Comparison of ENCODE assay signal across 23 mouse cellular contexts in genomic region chr10:42606757-42607156, GRCm38 (mm10). TPM values are rescaled to one million over a fixed set of nuclear protein-coding genes. Genes with fewer than 3 reads are reported as not detected.
DNase-seq lines count a peak whose midpoint lies in the region; ATAC-seq and TF ChIP-seq lines count a peak whose summit lies in the region.
"Had no signal": no experiment of that assay in that cellular context is flagged by ENCODE, and none has a peak within 500 bp of the region (broad histone marks: within the 10 kb centered on the region; RNA-seq: fewer than 3 reads in every experiment).

No protein-coding gene starts in this region.

- no peak for TF ChIP-seq CTCF in forebrain, postnatal 0 days (IDR thresholded peaks at IDR 0.05; ENCODE audit: low read depth)

- no peak overlapping the region for H3K4me3 ChIP-seq in forebrain, postnatal 0 days (ENCODE audit: low read depth, low read length)
- H3K4me3 ChIP-seq in forebrain, embryonic 15.5 days, result no peak overlapping the region
- no peak overlapping the region for H3K4me3 ChIP-seq in kidney, embryonic 16.5 days (ENCODE audit: low read length)
- H3K4me3 ChIP-seq: embryonic facial prominence, embryonic 10.5 days; embryonic facial prominence, embryonic 12.5 days; forebrain, embryonic 13.5 days had no signal

- no peaks in the 10 kb centered on the region for H3K4me1 ChIP-seq in forebrain, postnatal 0 days (ENCODE audit: insufficient read depth)
- H3K4me1 ChIP-seq in forebrain, embryonic 15.5 days, result no peaks in the 10 kb centered on the region
- no peaks in the 10 kb centered on the region for H3K4me1 ChIP-seq in kidney, embryonic 16.5 days (ENCODE audit: insufficient read depth, low read length)
- H3K4me1 ChIP-seq: embryonic facial prominence, embryonic 10.5 days; embryonic facial prominence, embryonic 12.5 days; forebrain, embryonic 13.5 days had no signal

- H3K27me3 ChIP-seq in forebrain, postnatal 0 days (ENCODE audit: insufficient read depth, low read length), result no peaks in the 10 kb centered on the region; the same call in 1 of the 2 replicates
- H3K27me3 ChIP-seq in forebrain, embryonic 15.5 days, result no peaks in the 10 kb centered on the region
- peaks cover 40% of the 10 kb centered on the region for H3K27me3 ChIP-seq in kidney, embryonic 16.5 days (ENCODE audit: insufficient read depth, low read length)
- H3K27me3 ChIP-seq: CH12.LX; forebrain, embryonic 13.5 days had no signal

- no peak overlapping the region for H3K4me2 ChIP-seq in forebrain, postnatal 0 days (ENCODE audit: low read depth)
- H3K4me2 ChIP-seq in forebrain, embryonic 15.5 days (replicated peaks), result no peak overlapping the region
- H3K4me2 ChIP-seq in kidney, embryonic 16.5 days (replicated peaks; ENCODE audit: low read depth, low read length), result no peak overlapping the region
- H3K4me2 ChIP-seq: embryonic facial prominence, embryonic 12.5 days; forebrain, embryonic 13.5 days had no signal

- DNase-seq in forebrain, postnatal 0 days, result peak; percentile 13
- DNase-seq in right cerebral cortex, postnatal 10 days (ENCODE audit: low spot score in 2 of 2), result peak; percentile 48 to 55
- DNase-seq in right cerebral cortex, postnatal 36 days (ENCODE audit: low spot score in 2 of 2), result no peak
- DNase-seq: adrenal gland, adult 2 months; adrenal gland, postnatal 10 days; adrenal gland, postnatal 25 days; B cell, adult 2 months; cerebellum, adult 11-12 months; cerebellum, adult 2 months; cerebellum, adult 9-10 months; cerebellum, postnatal 10 days; cerebellum, postnatal 25 days had no signal

- no peak overlapping the region for H3K9ac ChIP-seq in forebrain, postnatal 0 days
- no peak overlapping the region for H3K9ac ChIP-seq in forebrain, embryonic 15.5 days (replicated peaks)
- no peak overlapping the region for H3K9ac ChIP-seq in kidney, embryonic 16.5 days (replicated peaks; ENCODE audit: low read length)
- H3K9ac ChIP-seq: embryonic facial prominence, embryonic 12.5 days; forebrain, embryonic 13.5 days had no signal

- 80% methylated on average over 4 of the region's 4 CpGs for WGBS in forebrain, postnatal 0 days
- 88% methylated on average over 4 of the region's 4 CpGs for WGBS in forebrain, embryonic 15.5 days
- WGBS in kidney, embryonic 16.5 days, result 80% methylated on average over 4 of the region's 4 CpGs

- H3K9me3 ChIP-seq in forebrain, postnatal 0 days (ENCODE audit: low read length), result peaks cover 10% of the 10 kb centered on the region; the same call in 1 of the 2 replicates
- 0 out of 2 replicates have a peak, but pooled peaks cover 4% of the 10 kb centered on the region for H3K9me3 ChIP-seq in forebrain, embryonic 15.5 days
- H3K9me3 ChIP-seq in kidney, embryonic 16.5 days (ENCODE audit: low read length), result peaks cover 17% of the 10 kb centered on the region; the same call in 1 of the 2 replicates

- H3K27ac ChIP-seq in forebrain, postnatal 0 days (ENCODE audit: low read depth, low read length), result no peak overlapping the region
- no peak overlapping the region for H3K27ac ChIP-seq in forebrain, embryonic 15.5 days (replicated peaks)
- no peak overlapping the region for H3K27ac ChIP-seq in kidney, embryonic 16.5 days (ENCODE audit: low read length)
- H3K27ac ChIP-seq: embryonic facial prominence, embryonic 10.5 days; embryonic facial prominence, embryonic 12.5 days; forebrain, embryonic 13.5 days had no signal

- peak; percentile 60 for ATAC-seq in forebrain, postnatal 0 days
- no peak for ATAC-seq in forebrain, embryonic 15.5 days (replicated peaks)
- no peak for ATAC-seq in kidney, embryonic 16.5 days (ENCODE audit: low FRiP score, low TSS enrichment)
- ATAC-seq: CD4-positive, CD25-positive, alpha-beta regulatory T cell, adult 4 months; forebrain, embryonic 13.5 days; forebrain, embryonic 16.5 days; Patski had no signal

- no peaks in the 10 kb centered on the region for H3K36me3 ChIP-seq in forebrain, postnatal 0 days (ENCODE audit: insufficient read depth)
- H3K36me3 ChIP-seq in forebrain, embryonic 15.5 days, result no peaks in the 10 kb centered on the region
- H3K36me3 ChIP-seq in kidney, embryonic 16.5 days (ENCODE audit: insufficient read depth, low read length), result no peaks in the 10 kb centered on the region
- H3K36me3 ChIP-seq: embryonic facial prominence, embryonic 10.5 days; embryonic facial prominence, embryonic 12.5 days; G1E had no signal

RNA-seq across cellular contexts. Expression of gene Ostm1, which starts 23.1 kb away (rescaled TPM):
- total RNA-seq in forebrain, postnatal 0 days (2014; rRNA removed), result 42.9 and 44.6 TPM in 2 replicates
- polyA plus RNA-seq in forebrain, postnatal 0 days (2015; fragmentation: Nextera tagmentation; extraction: Ambion mirVana), result 35.2 and 39.2 TPM in 2 replicates
- 50.8 and 51.5 TPM in 2 replicates for polyA plus RNA-seq in forebrain, embryonic 15.5 days (2015; fragmentation: Nextera tagmentation; extraction: Ambion mirVana)
- 18.2 and 18.5 TPM in 2 replicates for polyA plus RNA-seq in kidney, embryonic 16.5 days (2015; fragmentation: Nextera tagmentation; extraction: Ambion mirVana)

RNA-seq across cellular contexts. Expression of gene Nr2e1, which starts 23.3 kb away (rescaled TPM):
- total RNA-seq in forebrain, postnatal 0 days (2014; rRNA removed), result 3.9 and 6.2 TPM in 2 replicates
- polyA plus RNA-seq in forebrain, postnatal 0 days (2015; fragmentation: Nextera tagmentation; extraction: Ambion mirVana), result 8.3 and 10.2 TPM in 2 replicates
- polyA plus RNA-seq in forebrain, embryonic 15.5 days (2015; fragmentation: Nextera tagmentation; extraction: Ambion mirVana), result 35.4 and 40.5 TPM in 2 replicates
- 0.14 TPM in 1 of 2 replicates, not detected in the other for polyA plus RNA-seq in kidney, embryonic 16.5 days (2015; fragmentation: Nextera tagmentation; extraction: Ambion mirVana)
- total RNA-seq: adrenal gland, adult 2 months; adrenal gland, postnatal 10 days; adrenal gland, postnatal 25 days; adrenal gland, postnatal 4 days; CH12.LX; G1E had no signal
- polyA plus RNA-seq: adrenal gland, adult 2 months; CD4-positive, CD25-positive, alpha-beta regulatory T cell, adult 4 months; G1E; Patski had no signal

Comparison
In these comparisons a context has a peak if more than half of its experiments do, and no peak if none do; other contexts are left out.
1. DNase-seq: peak in forebrain, postnatal 0 days (single experiment) and right cerebral cortex, postnatal 10 days (2 of 2); none in right cerebral cortex, postnatal 36 days (0 of 2).